Mouse (Mus musculus) kidney, embryonic 15.5 days (tissue): ENCODE results near the gene Cenpp. TPM values are rescaled to one million over a fixed set of nuclear protein-coding genes. Genes with fewer than 3 reads are reported as not detected.

Experiments
- ATAC-seq: fragments of 200-750 bp; cut with Nextera tagmentation; replicated peaks from 2 replicates; pipeline ENCODE4 v1.8.0; 2017; ENCODE audit warnings: moderate TSS enrichment; ENCODE audit not compliant: low FRiP score
- H3K27ac ChIP-seq: fragments of 300-500 bp; sonication (generic); 2 replicates; pipeline ENCODE4 v1.5.1; 2015; ENCODE audit warnings: mild to moderate bottlenecking, inconsistent platforms
- H3K27me3 ChIP-seq: fragments of 300-500 bp; sonication (generic); 2 replicates; pipeline ENCODE4 v1.6.1; 2015; ENCODE audit warnings: inconsistent platforms
- H3K36me3 ChIP-seq: fragments of 300-500 bp; sonication (generic); 2 replicates; pipeline ENCODE4 v1.6.1; 2015; ENCODE audit warnings: inconsistent platforms
- H3K4me1 ChIP-seq: fragments of 300-500 bp; sonication (generic); 2 replicates; pipeline ENCODE4 v1.6.1; 2015; ENCODE audit warnings: inconsistent platforms
- H3K4me2 ChIP-seq: fragments of 300-500 bp; sonication (generic); 2 replicates; pipeline ENCODE4 v1.6.1; 2015; ENCODE audit warnings: moderate library complexity, mild to moderate bottlenecking, inconsistent platforms
- H3K4me3 ChIP-seq: fragments of 300-500 bp; sonication (generic); replicated peaks from 2 replicates; pipeline ENCODE4 v1.5.1; 2015; ENCODE audit warnings: mild to moderate bottlenecking, inconsistent platforms
- H3K9ac ChIP-seq: fragments of 300-500 bp; sonication (generic); 2 replicates; pipeline ENCODE4 v1.6.1; 2015; ENCODE audit warnings: mild to moderate bottlenecking, inconsistent platforms
- H3K9me3 ChIP-seq: fragments of 300-500 bp; sonication (generic); replicated peaks from 2 replicates; pipeline ENCODE4 v1.6.1; 2016; ENCODE audit warnings: inconsistent platforms
- WGBS: fragments of 180-500 bp; shearing (Covaris S2); methylation state at CpG from one replicate; pipeline ENCODE4 v1.1.7; 2015; ENCODE audit warnings: mixed read lengths; 5-methylcytosine and 5-hydroxymethylcytosine counted together
- polyA plus RNA-seq: library from polyadenylated mRNA; unstranded; fragments of >200 nt; fragmentation: Nextera tagmentation; extraction: Ambion mirVana; gene quantifications from 2 replicates; pipeline ENCODE4 v1.2.1, GENCODE M21; 2015

Gene Cenpp
- polyA plus RNA-seq, 1 experiment from 2014 or later = 28.0 TPM

DNA sequence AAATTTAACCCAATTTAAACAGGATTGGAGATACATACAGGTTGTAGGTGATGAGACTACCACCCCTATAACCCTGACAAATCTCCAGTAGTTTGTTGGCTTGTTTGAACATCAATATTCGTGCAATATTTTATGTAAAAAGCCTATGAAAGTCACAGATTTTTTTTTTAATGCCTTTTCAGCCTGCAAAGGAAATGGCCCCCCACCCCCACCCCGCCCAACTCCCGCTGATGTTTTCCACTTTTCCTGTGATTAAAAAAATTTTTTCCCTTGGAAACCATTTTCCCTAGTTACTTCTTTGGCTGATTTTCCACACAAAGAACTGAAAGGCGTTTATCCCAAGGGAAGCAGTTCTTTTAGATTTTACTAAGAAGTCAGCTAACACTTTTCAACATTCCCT, 148.1 kb downstream of the Cenpp start, which contains the start of gene Ecm2:
Gene Ecm2, plus strand, starts transcription at position 301 of the 400 bp plus-strand sequence.
- H3K9ac ChIP-seq = no peak within 1 kb of the TSS
- H3K4me3 ChIP-seq = no peak within 1 kb of the TSS
- peaks cover 3% of the 10 kb centered on the region; the same call in 1 of the 2 replicates for H3K4me1 ChIP-seq
- no peaks in the 10 kb centered on the region for H3K36me3 ChIP-seq
- no peaks in the 10 kb centered on the region for H3K27me3 ChIP-seq
- ATAC-seq = no peak
- H3K9me3 ChIP-seq = no peaks in the 10 kb centered on the region
- WGBS = 70% methylated on average over 4 of the region's 4 CpGs
- H3K4me2 ChIP-seq = no peak within 1 kb of the TSS
- no peak within 1 kb of the TSS for H3K27ac ChIP-seq

DNA sequence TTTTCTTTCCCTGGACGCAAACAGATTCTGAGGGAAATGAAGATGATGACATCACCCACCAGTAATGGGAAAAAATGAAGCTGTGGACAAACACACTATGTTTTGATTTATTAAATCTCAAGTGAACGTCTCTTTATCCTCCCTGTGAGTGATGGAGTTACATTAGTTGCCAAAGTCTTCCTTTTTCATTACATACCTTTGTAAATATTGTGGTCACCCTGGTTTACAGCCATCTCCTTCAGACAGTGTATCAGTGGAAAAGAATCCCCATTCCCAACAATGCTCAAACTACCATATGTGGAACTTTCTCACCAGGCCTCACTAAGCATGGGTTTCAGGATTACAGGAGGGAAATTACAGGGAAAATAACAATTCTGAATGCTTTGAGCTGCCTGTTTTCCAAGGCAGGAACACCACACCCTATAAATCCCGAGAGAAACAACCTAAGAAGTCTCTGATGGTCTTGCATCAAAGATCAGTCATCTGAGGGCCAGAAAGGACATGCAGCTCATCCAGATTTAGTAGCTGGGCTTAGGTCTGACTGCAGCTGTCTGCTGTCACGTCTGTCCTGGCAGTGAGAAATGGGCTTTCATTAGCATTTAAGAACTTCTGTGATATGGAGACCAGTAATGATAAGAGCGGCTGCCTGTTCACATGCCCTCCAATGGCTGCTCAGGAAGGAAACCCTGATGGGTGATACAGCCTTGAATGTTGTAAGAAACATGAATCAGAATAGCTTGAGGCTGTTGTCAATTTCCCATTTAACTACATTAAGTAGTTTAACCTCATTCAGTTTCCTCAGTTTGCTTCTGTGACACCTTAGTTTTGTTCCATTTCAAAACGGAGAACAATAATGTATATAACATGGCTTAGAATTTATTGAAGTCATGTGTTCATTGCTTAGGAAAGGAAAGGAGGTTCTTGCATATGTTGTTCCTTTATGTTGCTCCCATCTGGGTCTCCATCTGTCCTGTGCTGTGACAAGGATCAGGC, 159.9 kb downstream of the Cenpp start, which contains the start of gene Tes3-ps:
Gene Tes3-ps, plus strand, starts transcription at position 943 of the 993 bp plus-strand sequence.
- Histone ChIP-seq H3K27me3 (no peaks in the 10 kb centered on the region), H3K9ac (no peak within 1 kb of the TSS), H3K36me3 (no peaks in the 10 kb centered on the region), H3K27ac (no peak within 1 kb of the TSS), H3K9me3 (no peaks in the 10 kb centered on the region), H3K4me2 (no peak within 1 kb of the TSS), H3K4me1 (0 out of 2 replicates have a peak, but pooled peaks cover 2% of the 10 kb centered on the region), H3K4me3 (no peak within 1 kb of the TSS)
- ATAC-seq = no peak
- 63% methylated on average over 6 of the region's 6 CpGs for WGBS

GRCm38 (mm10) chr13:49485388-49485787, 167.2 kb downstream of the Cenpp start:
- 89% methylated on average over 5 of the region's 5 CpGs for WGBS
- no peaks in the 10 kb centered on the region for H3K36me3 ChIP-seq
- H3K27me3 ChIP-seq = no peaks in the 10 kb centered on the region
- no peaks in the 10 kb centered on the region for H3K9me3 ChIP-seq
- no peak overlapping the region for H3K4me3 ChIP-seq
- no peak overlapping the region for H3K4me2 ChIP-seq
- no peak for ATAC-seq
- no peak overlapping the region for H3K9ac ChIP-seq
- no peak overlapping the region for H3K27ac ChIP-seq
- H3K4me1 ChIP-seq = no peaks in the 10 kb centered on the region

GRCm38 (mm10) chr13:49480551-49480950, 172.0 kb downstream of the Cenpp start:
- Histone ChIP-seq H3K27me3 (no peaks in the 10 kb centered on the region), H3K9ac (no peak overlapping the region), H3K4me2 (no peak overlapping the region), H3K4me1 (peaks cover 2% of the 10 kb centered on the region; the same call in 1 of the 2 replicates), H3K9me3 (no peaks in the 10 kb centered on the region), H3K4me3 (no peak overlapping the region), H3K36me3 (no peaks in the 10 kb centered on the region), H3K27ac (peak overlapping the region; percentile 41; the same call in 1 of the 2 replicates)
- 76% methylated on average over 5 of the region's 5 CpGs for WGBS
- ATAC-seq = no peak

DNA sequence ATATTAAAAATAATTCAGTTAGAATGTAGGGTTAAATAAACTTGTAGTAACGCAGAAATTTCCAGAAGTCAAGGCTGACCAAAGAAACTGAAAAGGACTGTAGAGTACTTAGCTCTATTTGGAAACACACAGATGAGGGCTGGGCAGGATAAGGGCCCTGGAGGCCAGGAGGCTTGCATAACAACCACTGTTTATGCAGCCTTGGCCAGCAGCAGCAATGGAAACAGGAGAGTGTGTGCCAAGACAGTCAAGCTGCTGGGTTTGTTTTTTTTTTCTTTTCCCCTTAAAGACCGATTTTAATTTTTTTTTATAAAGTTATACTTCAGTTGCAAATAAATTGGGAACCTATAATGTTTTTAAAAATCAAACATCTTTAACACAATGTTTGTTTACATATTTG, 172.5 kb downstream of the Cenpp start:
- Histone ChIP-seq H3K4me2 (no peak overlapping the region), H3K4me1 (peaks cover 2% of the 10 kb centered on the region; the same call in 1 of the 2 replicates), H3K36me3 (no peaks in the 10 kb centered on the region), H3K4me3 (no peak overlapping the region), H3K9ac (no peak overlapping the region), H3K9me3 (no peaks in the 10 kb centered on the region), H3K27me3 (no peaks in the 10 kb centered on the region), H3K27ac (no peak overlapping the region)
- WGBS = 62% methylated on average over 2 of the region's 2 CpGs
- ATAC-seq = no peak

DNA sequence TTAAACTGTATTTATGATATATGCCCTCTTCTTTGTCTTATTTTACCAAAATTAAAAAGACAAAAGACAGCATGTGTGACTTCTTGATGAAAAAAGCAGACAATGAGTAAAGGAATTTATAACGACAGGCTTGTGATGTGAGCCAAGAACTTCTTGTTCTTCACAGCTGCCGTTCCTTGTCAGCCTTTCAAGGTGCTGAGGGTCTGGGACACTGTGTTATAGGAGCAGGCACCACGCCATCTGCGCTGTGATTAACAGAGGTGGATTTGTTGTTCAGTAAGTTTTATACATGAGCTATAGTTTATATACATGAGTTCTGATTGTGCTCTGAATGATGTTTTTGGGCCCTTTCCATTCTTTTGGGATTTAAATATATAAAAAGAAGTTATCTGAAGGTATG, 173.2 kb downstream of the Cenpp start:
- Histone ChIP-seq H3K4me1 (peaks cover 2% of the 10 kb centered on the region; the same call in 1 of the 2 replicates), H3K4me2 (no peak overlapping the region), H3K27ac (no peak overlapping the region), H3K4me3 (no peak overlapping the region), H3K27me3 (no peaks in the 10 kb centered on the region), H3K9ac (no peak overlapping the region), H3K36me3 (no peaks in the 10 kb centered on the region), H3K9me3 (no peaks in the 10 kb centered on the region)
- ATAC-seq = no peak
- 85% methylated on average over 4 of the region's 4 CpGs for WGBS

GRCm38 (mm10) chr13:49478851-49479374, 173.7 kb downstream of the Cenpp start:
- no peak overlapping the region for H3K4me3 ChIP-seq
- no peaks in the 10 kb centered on the region for H3K9me3 ChIP-seq
- H3K36me3 ChIP-seq = no peaks in the 10 kb centered on the region
- H3K27ac ChIP-seq = no peak overlapping the region
- no peak overlapping the region for H3K4me2 ChIP-seq
- no peak overlapping the region for H3K9ac ChIP-seq
- H3K4me1 ChIP-seq = peaks cover 2% of the 10 kb centered on the region; the same call in 1 of the 2 replicates
- no peaks in the 10 kb centered on the region for H3K27me3 ChIP-seq
- ATAC-seq = no peak
- 85% methylated on average over 6 of the region's 6 CpGs for WGBS

DNA sequence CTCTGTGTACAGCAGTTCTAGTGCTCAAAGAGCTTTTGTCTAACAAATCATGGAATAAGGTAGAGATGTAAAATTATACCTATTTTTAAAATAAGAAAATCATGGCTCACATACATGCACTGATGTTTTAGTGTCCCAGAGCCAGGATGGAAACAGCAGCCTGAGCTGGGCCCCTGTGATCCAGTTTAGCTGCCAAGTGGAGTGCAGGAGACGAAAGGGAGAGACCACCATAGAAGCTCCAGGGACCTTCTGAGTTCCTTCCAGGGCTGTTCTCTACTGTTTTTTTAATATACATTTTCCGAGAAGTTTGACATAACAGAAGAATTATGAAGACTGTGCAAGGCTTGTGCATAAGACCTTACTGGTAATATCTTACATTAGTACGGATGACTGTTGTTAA, 174.7 kb downstream of the Cenpp start:
- peak overlapping the region; percentile 29; the same call in 1 of the 2 replicates for H3K27ac ChIP-seq
- no peak for ATAC-seq
- 69% methylated on average over 3 of the region's 3 CpGs for WGBS
- H3K27me3 ChIP-seq = no peaks in the 10 kb centered on the region
- H3K9me3 ChIP-seq = no peaks in the 10 kb centered on the region
- H3K9ac ChIP-seq = no peak overlapping the region
- no peaks in the 10 kb centered on the region for H3K36me3 ChIP-seq
- H3K4me2 ChIP-seq = no peak overlapping the region
- no peak overlapping the region for H3K4me3 ChIP-seq
- H3K4me1 ChIP-seq = peaks cover 2% of the 10 kb centered on the region; the same call in 1 of the 2 replicates

DNA sequence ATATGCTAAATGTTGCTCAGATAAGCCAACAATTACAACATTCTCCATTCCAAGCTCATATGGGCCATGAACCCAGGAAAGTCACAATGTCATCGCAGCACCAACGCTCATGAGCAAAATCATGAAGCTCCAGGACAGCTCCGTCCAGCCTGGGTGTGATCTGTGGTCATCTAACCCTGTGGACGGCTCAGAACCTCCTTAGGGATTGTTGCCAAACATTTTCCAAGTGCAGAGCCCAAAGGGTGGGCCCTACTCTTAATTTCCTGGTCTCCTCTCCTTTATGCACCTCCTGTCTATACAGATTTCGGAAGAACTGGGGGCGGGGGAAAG, 179.9 kb downstream of the Cenpp start:
- Histone ChIP-seq H3K9ac (no peak overlapping the region), H3K36me3 (no peaks in the 10 kb centered on the region), H3K27ac (no peak overlapping the region), H3K27me3 (no peaks in the 10 kb centered on the region), H3K4me3 (no peak overlapping the region), H3K4me2 (no peak overlapping the region), H3K4me1 (no peaks in the 10 kb centered on the region), H3K9me3 (no peaks in the 10 kb centered on the region)
- WGBS = 90% methylated on average over 6 of the region's 6 CpGs
- no peak for ATAC-seq

DNA sequence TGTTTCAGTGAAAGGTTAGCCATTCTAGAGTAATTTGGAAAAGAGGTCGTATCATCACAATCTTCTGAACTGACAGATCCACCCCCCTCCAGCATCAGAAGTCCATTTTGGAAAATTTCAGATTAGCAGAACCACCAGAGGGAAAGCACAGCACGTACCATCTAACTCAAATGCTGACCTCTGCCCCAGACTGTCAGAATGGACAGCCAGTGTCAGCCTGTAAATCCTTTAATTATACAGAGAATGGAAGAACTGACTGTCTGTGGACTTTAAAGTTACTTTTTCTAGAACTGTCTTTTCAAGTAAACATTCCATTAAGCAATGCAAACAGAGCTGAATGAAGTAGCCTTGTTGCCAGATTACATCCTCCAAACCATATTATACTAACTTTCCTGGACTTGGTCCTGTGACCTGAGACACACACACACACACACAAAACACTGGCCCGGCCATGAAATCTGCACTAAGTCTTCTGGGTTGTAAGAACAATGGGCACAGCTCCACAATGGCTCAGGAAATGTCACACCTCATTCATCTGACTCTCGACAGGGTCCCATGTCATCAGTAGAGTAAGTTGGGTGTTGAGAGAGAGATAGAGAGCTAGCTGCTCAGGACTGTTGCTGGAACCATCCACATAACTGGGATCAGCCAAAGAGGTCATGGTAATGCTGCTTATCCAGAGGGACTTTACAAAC, 180.5 kb downstream of the Cenpp start:
- Histone ChIP-seq H3K9ac (no peak overlapping the region), H3K9me3 (no peaks in the 10 kb centered on the region), H3K27me3 (no peaks in the 10 kb centered on the region), H3K36me3 (no peaks in the 10 kb centered on the region), H3K27ac (no peak overlapping the region), H3K4me3 (no peak overlapping the region), H3K4me2 (no peak overlapping the region), H3K4me1 (no peaks in the 10 kb centered on the region)
- WGBS = 75% methylated on average over 4 of the region's 4 CpGs
- ATAC-seq = no peak

GRCm38 (mm10) chr13:49470806-49471205, 181.8 kb downstream of the Cenpp start:
- H3K4me1 ChIP-seq = peaks cover 5% of the 10 kb centered on the region; the same call in 1 of the 2 replicates
- no peak for ATAC-seq
- no peak overlapping the region for H3K9ac ChIP-seq
- peaks cover under 1% of the 10 kb centered on the region; the same call in 1 of the 2 replicates for H3K36me3 ChIP-seq
- 75% methylated on average over 4 of the region's 4 CpGs for WGBS
- no peak overlapping the region for H3K4me2 ChIP-seq
- H3K4me3 ChIP-seq = no peak overlapping the region
- no peak overlapping the region for H3K27ac ChIP-seq
- no peaks in the 10 kb centered on the region for H3K27me3 ChIP-seq
- H3K9me3 ChIP-seq = no peaks in the 10 kb centered on the region

- Histone ChIP-seq H3K9me3 (no peaks in the 10 kb centered on the region), H3K4me3 (no peak overlapping the region), H3K36me3 (peaks cover 5% of the 10 kb centered on the region), H3K27me3 (no peaks in the 10 kb centered on the region), H3K9ac (no peak overlapping the region), H3K4me1 (peaks cover 5% of the 10 kb centered on the region; the same call in 1 of the 2 replicates), H3K4me2 (no peak overlapping the region), H3K27ac (no peak overlapping the region)
- no peak for ATAC-seq
- 88% methylated on average over 4 of the region's 4 CpGs for WGBS
Observed at GRCm38 (mm10) chr13:49470319-49470718, 182.3 kb downstream of the Cenpp start.
